Mouse (Mus musculus): ENCODE data around the gene Zrsr2. TPM values are rescaled to one million over a fixed set of nuclear protein-coding genes. Genes with fewer than 3 reads are reported as not detected.
A peak's percentile ranks its signal among the peaks of the same experiment; 100 is the strongest.

The Zrsr2 gene
- total and polyA plus RNA-seq, 3 experiments: 31.9 to 69.0 (median 43.6) TPM

- Histone ChIP-seq H3K27me3 (ENCODE audit: insufficient read depth, low read length) (no peaks in the 10 kb centered on the region), H3K4me3 (ENCODE audit: low read depth, low read length) (no peak overlapping the region), H3K4me1 (ENCODE audit: insufficient read depth, low read depth, low read length) (no peaks in the 10 kb centered on the region; the same call in 1 of the 2 replicates), H3K36me3 (replicated peaks) (peaks cover 62% of the 10 kb centered on the region), H3K9me3 (replicated peaks) (no peaks in the 10 kb centered on the region)
- DNase-seq (ENCODE audit: low spot score) (no peak), ATAC-seq (ENCODE audit: extremely low read depth, insufficient number of reproducible peaks, low FRiP score, poor library complexity, severe bottlenecking) (peak; percentile 28)
- TF ChIP-seq CTCF (IDR thresholded peaks at IDR 0.05; ENCODE audit: low read depth, low read length): no peak
- no peak for TF ChIP-seq GATA1 (IDR thresholded peaks at IDR 0.05; ENCODE audit: borderline replicate concordance, low read length)
- TF ChIP-seq GATA2 (IDR thresholded peaks at IDR 0.05; ENCODE audit: borderline replicate concordance, low read depth, low read length): no peak
Measured at GRCm38 (mm10) chrX:163938587-163938986, 19.9 kb downstream of the Zrsr2 start.

- ATAC-seq (ENCODE audit: extremely low read depth, insufficient number of reproducible peaks, low FRiP score, poor library complexity, severe bottlenecking): no peak
- no peak overlapping the region for H3K4me3 ChIP-seq (ENCODE audit: low read depth, low read length)
- no peaks in the 10 kb centered on the region for H3K4me1 ChIP-seq (ENCODE audit: insufficient read depth, low read depth, low read length)
- H3K27me3 ChIP-seq (ENCODE audit: insufficient read depth, low read length): no peaks in the 10 kb centered on the region
- no peak for TF ChIP-seq POLR2AphosphoS5 (IDR thresholded peaks at IDR 0.05; ENCODE audit: insufficient replicate concordance, low read depth, low read length)
- TF ChIP-seq TAL1 (conservative IDR thresholded peaks at IDR 0.05; ENCODE audit: low read depth, low read length): no peak
- H3K36me3 ChIP-seq (replicated peaks): peaks cover 36% of the 10 kb centered on the region
- no peak for DNase-seq (ENCODE audit: low spot score)
- H3K9me3 ChIP-seq (replicated peaks): no peaks in the 10 kb centered on the region
Measured at GRCm38 (mm10) chrX:163934731-163935130, 23.7 kb downstream of the Zrsr2 start.

- H3K9me3 ChIP-seq (replicated peaks): no peaks in the 10 kb centered on the region
- no peak for TF ChIP-seq POLR2AphosphoS5 (IDR thresholded peaks at IDR 0.05; ENCODE audit: insufficient replicate concordance, low read depth, low read length)
- no peak for TF ChIP-seq GATA1 (IDR thresholded peaks at IDR 0.05; ENCODE audit: borderline replicate concordance, low read length)
- TF ChIP-seq GATA2 (IDR thresholded peaks at IDR 0.05; ENCODE audit: borderline replicate concordance, low read depth, low read length): no peak
- no peak for TF ChIP-seq CTCF (IDR thresholded peaks at IDR 0.05; ENCODE audit: low read depth, low read length)
- TF ChIP-seq TAL1 (conservative IDR thresholded peaks at IDR 0.05; ENCODE audit: low read depth, low read length): no peak
- ATAC-seq (ENCODE audit: extremely low read depth, insufficient number of reproducible peaks, low FRiP score, poor library complexity, severe bottlenecking) (no peak), DNase-seq (ENCODE audit: low spot score) (no peak)
- no peaks in the 10 kb centered on the region for H3K4me1 ChIP-seq (ENCODE audit: insufficient read depth, low read depth, low read length)
- no peaks in the 10 kb centered on the region for H3K27me3 ChIP-seq (ENCODE audit: insufficient read depth, low read length)
- no peak overlapping the region for H3K4me3 ChIP-seq (ENCODE audit: low read depth, low read length)
- H3K36me3 ChIP-seq (replicated peaks): no peaks in the 10 kb centered on the region
Measured at GRCm38 (mm10) chrX:163929550-163929949, 28.9 kb downstream of the Zrsr2 start.

- ATAC-seq (ENCODE audit: extremely low read depth, insufficient number of reproducible peaks, low FRiP score, poor library complexity, severe bottlenecking) (no peak), DNase-seq (ENCODE audit: low spot score) (no peak)
- no peak for TF ChIP-seq POLR2AphosphoS5 (IDR thresholded peaks at IDR 0.05; ENCODE audit: insufficient replicate concordance, low read depth, low read length)
- TF ChIP-seq GATA2 (IDR thresholded peaks at IDR 0.05; ENCODE audit: borderline replicate concordance, low read depth, low read length): no peak
- TF ChIP-seq GATA1 (IDR thresholded peaks at IDR 0.05; ENCODE audit: borderline replicate concordance, low read length): no peak
- no peak for TF ChIP-seq CTCF (IDR thresholded peaks at IDR 0.05; ENCODE audit: low read depth, low read length)
- TF ChIP-seq TAL1 (conservative IDR thresholded peaks at IDR 0.05; ENCODE audit: low read depth, low read length): no peak
- Histone ChIP-seq H3K36me3 (replicated peaks) (peaks cover 9% of the 10 kb centered on the region), H3K27me3 (ENCODE audit: insufficient read depth, low read length) (no peaks in the 10 kb centered on the region), H3K4me1 (ENCODE audit: insufficient read depth, low read depth, low read length) (no peaks in the 10 kb centered on the region), H3K9me3 (replicated peaks) (no peaks in the 10 kb centered on the region), H3K4me3 (ENCODE audit: low read depth, low read length) (no peak overlapping the region)
Measured at GRCm38 (mm10) chrX:163912791-163913190, 45.7 kb downstream of the Zrsr2 start.

GRCm38 (mm10) chrX:163909381-163909780 is 49.1 kb downstream of the Zrsr2 start:
- H3K4me3 ChIP-seq (ENCODE audit: low read depth, low read length): peak overlapping the region; percentile 80
- no peak for TF ChIP-seq GATA2 (IDR thresholded peaks at IDR 0.05; ENCODE audit: borderline replicate concordance, low read depth, low read length)
- TF ChIP-seq GATA1 (IDR thresholded peaks at IDR 0.05; ENCODE audit: borderline replicate concordance, low read length): no peak
- no peak for TF ChIP-seq TAL1 (conservative IDR thresholded peaks at IDR 0.05; ENCODE audit: low read depth, low read length)
- TF ChIP-seq CTCF (IDR thresholded peaks at IDR 0.05; ENCODE audit: low read depth, low read length): no peak
- no peak for TF ChIP-seq POLR2AphosphoS5 (IDR thresholded peaks at IDR 0.05; ENCODE audit: insufficient replicate concordance, low read depth, low read length)
- DNase-seq (ENCODE audit: low spot score) (no peak), ATAC-seq (ENCODE audit: extremely low read depth, insufficient number of reproducible peaks, low FRiP score, poor library complexity, severe bottlenecking) (no peak)
- H3K9me3 ChIP-seq (replicated peaks): no peaks in the 10 kb centered on the region
- no peaks in the 10 kb centered on the region for H3K27me3 ChIP-seq (ENCODE audit: insufficient read depth, low read length)
- peaks cover 4% of the 10 kb centered on the region for H3K36me3 ChIP-seq (replicated peaks)
- H3K4me1 ChIP-seq (ENCODE audit: insufficient read depth, low read depth, low read length): no peaks in the 10 kb centered on the region

- H3K4me1 ChIP-seq (ENCODE audit: insufficient read depth, low read depth, low read length): no peaks in the 10 kb centered on the region
- H3K4me3 ChIP-seq (ENCODE audit: low read depth, low read length): peak within 1 kb of the TSS; percentile 80
- no peaks in the 10 kb centered on the region for H3K36me3 ChIP-seq (replicated peaks)
- peak; percentile 94 for ATAC-seq (ENCODE audit: extremely low read depth, insufficient number of reproducible peaks, low FRiP score, poor library complexity, severe bottlenecking)
- peak; percentile 64 for DNase-seq (ENCODE audit: low spot score)
- no peaks in the 10 kb centered on the region for H3K9me3 ChIP-seq (replicated peaks)
- TF ChIP-seq GATA1 (IDR thresholded peaks at IDR 0.05; ENCODE audit: borderline replicate concordance, low read length): no peak
- no peak for TF ChIP-seq GATA2 (IDR thresholded peaks at IDR 0.05; ENCODE audit: borderline replicate concordance, low read depth, low read length)
- TF ChIP-seq CTCF (IDR thresholded peaks at IDR 0.05; ENCODE audit: low read depth, low read length): no peak
- TF ChIP-seq POLR2AphosphoS5 (IDR thresholded peaks at IDR 0.05; ENCODE audit: insufficient replicate concordance, low read depth, low read length): no peak
- TF ChIP-seq TAL1 (conservative IDR thresholded peaks at IDR 0.05; ENCODE audit: low read depth, low read length): no peak
- no peaks in the 10 kb centered on the region for H3K27me3 ChIP-seq (ENCODE audit: insufficient read depth, low read length)
Measured at GRCm38 (mm10) chrX:163908337-163909250, 49.9 kb downstream of the Zrsr2 start, which contains the start of gene Ap1s2. Gene Ap1s2 (plus strand): TSS chrX:163909017.

All from G1E (cell line).